Mouse (Mus musculus): ENCODE measurements at regions not wholly inside any gene's neighbourhood (a gene's known extent, or its start where the extent isn't known, plus 50 kb on each side); places are given as distances from the start of the nearest gene placed in this dataset.

GRCm38 (mm10) chr4:46257061-46257795 is 61.1 kb upstream of the Xpa start:
- no peak for DNase-seq (ENCODE audit: low read depth)

- peak; percentile 75 for DNase-seq (ENCODE audit: low read depth)
These were observed 62.7 kb upstream of the Xpa start for GRCm38 (mm10) chr4:46258774-46259173.

GRCm38 (mm10) chr4:46268564-46269247 is 72.6 kb upstream of the Xpa start:
- no peak for DNase-seq (ENCODE audit: low read depth)

DNA sequence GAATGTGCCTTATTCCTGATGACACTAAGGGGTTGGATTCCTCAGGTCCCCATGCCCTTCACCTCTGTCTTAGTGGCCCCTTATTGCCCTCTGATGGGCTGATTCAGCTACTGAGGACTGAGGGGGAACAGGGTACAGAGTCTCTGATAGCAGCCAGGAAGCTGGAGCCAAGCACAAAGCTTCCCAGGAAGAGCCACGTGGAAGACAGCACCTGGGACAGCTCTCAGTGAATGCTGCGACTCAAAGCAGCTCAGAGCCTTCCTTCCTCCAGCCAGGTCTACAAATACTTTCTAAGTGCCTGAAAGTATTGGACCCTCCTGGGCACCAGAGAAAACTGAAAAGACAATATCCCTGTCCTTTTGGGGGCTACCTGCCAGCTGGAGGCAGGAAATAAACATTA is 72.3 kb upstream of the Foxe1 start:
- peak; percentile 31 for DNase-seq (ENCODE audit: low read depth)

DNA sequence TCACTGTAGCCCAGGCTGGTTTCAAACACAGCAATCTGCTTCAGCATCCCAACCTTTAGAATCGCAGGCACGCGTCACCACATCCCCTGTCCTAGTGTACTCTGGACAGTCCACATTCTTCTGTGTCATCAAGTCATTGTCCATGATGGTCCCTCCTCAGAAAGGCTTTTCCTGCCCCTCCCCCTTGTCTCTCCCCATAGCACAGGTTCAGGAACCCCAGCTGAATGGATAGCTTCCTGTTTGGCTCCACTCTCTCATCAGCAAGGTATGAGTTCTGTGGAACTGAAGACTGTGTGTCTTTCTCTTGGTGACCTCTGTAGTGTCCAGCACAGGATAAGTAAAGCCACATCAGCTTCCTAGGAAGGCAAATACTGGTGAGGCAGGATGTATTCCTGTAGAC is 67.6 kb upstream of the Foxe1 start:
- DNase-seq (ENCODE audit: low read depth) = no peak

DNA sequence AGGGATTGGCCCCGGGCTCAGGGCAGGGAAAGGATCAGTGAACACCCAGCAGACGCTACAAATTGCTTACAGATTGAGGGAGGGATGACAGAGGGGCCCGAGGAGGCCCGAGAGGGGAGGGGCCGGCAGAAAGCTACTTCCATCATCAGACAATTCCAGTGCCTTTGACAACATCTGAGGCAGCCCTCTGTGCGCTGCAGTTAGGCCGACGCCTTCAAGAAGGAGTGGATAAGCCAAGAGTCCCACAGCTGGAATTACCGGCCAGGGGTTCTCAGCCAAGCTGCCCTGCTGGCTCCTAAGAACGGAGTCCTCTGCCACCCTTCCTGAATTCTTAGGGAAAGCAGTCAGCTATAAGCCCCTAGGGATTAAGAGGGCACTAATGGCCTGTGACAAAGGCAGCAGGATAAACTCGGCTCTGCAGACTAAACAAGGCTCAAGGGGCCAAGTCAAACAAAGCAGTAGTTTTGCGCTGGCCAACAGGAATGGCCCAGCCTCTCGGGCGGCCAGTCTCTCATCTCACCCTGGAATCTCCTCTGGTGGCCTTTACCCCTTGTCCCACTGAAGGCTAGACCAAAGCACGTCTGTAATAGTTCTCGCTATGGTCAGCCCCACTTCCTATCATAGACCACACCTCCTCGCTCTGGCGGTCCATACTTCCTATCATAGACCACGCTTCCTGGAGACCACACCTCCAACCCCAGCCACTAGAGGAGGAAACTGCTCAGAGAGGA is 66.4 kb upstream of the Foxe1 start:
- DNase-seq (ENCODE audit: low read depth) = peak; percentile 5

DNA sequence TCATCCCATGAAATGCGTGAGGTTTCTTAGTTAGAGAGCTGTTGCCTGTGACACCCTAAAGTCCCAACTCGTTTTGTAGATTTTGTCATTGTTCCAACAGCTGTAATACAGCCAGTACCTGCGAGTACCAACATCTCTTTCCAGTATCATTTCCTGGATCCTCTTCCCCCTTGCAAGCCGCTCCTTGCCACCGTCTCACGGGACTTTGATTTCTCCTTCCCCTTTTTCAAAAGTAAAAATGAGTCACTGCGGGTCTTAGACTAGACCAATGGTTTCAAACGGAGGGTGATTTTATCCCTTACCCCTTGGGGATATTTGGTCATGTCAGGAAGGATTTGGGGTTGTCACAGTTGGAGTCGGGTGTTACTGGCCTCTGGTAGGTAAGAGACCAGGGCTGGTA is 56.5 kb upstream of the Foxe1 start:
- DNase-seq (ENCODE audit: low read depth) = no peak

DNA sequence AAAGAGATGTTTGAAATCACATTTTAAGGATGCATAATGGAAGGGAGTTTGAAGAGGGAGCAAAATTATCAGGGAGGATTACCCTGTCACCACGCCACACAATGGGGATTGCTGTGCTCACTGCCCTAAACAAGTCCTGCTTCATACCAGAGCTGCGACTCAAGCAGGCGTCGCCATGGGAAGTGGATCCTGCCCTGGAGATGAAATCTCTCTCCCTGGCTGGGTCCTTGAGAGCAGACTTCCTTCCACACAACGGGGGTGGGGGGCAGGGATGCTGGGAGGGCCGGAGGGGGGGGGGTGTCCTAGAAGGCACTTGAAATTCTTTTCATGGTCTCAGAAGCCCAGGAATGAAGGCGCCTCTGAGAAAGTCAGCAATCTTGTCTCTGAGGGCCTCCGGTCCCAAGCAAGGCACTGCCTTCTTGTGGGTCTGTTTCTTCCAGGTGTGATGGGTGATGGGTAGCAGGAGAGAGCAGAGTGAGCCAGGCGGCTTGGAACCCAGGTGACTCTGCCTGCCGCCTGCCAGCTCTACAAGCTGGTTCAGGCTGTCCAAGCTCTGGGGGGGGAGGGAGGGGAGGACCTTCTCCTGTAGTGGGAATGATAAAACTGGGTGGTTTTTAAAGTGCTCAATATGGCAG is 51.7 kb upstream of the Foxe1 start:
- DNase-seq (ENCODE audit: low read depth) = peak; percentile 62

Data from NIH3T3 (cell line).